Mouse (Mus musculus): ENCODE measurements around the gene Bpifb2. TPM values are rescaled to one million over a fixed set of nuclear protein-coding genes. Genes with fewer than 3 reads are reported as not detected.
"Not testable (repeated sequence)": the region's sequence is repeated elsewhere in the genome, so short reads cannot be mapped to it uniquely, and the experiment has no call there.

The Bpifb2 gene
- not detected in 2 replicates for total RNA-seq (2017)

DNA sequence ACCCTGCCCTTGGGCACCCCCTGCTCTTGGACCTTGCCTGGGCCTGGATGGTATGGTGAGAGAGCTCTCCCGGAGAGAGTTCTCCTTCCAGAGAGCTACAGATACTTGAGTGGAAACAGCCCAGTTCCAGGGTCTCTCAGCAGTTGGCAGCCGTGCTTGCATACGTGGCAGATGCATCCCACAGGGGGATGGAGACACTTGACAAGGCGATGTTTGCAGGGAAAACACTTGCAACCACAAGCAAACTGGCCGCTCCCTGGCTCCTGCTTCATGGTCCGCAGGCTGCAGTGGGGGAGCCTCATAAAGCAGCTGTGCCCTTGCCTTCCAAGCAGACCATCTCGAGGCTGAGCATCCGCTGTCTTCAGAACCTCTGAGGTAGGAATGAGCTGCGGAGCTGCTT, at the start of gene Bpifb2:
Gene Bpifb2, plus strand, starts transcription at position 301 of the 400 bp plus-strand sequence.
- no peak for ATAC-seq (replicated peaks in 1 of 2; ENCODE audit: insufficient read depth in 1 of 2, low FRiP score in 2 of 2, low TSS enrichment in 1 of 2, low read depth in 1 of 2, poor library complexity in 2 of 2, severe bottlenecking in 2 of 2)

DNA sequence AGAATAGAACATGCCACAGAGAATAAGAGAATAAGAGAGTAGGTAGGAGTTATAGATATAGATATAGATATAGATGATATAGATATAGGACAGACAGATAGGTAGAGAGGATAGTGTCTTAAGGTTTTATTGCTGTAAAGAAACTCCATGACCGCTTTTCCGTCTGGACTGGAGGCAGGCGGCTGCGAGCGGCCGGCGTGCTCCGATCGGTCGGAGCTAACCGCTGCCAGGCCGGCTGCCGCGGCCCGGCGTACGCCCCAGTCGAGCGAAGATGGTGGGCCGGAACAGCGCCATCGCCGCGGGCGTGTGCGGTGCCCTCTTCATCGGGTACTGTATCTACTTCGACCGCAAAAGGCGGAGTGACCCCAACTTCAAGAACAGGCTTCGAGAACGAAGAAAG, 48.9 kb upstream of the Bpifb2 start:
- ATAC-seq (replicated peaks in 1 of 2; ENCODE audit: insufficient read depth in 1 of 2, low FRiP score in 2 of 2, low TSS enrichment in 1 of 2, low read depth in 1 of 2, poor library complexity in 2 of 2, severe bottlenecking in 2 of 2): not testable (repeated sequence)

DNA sequence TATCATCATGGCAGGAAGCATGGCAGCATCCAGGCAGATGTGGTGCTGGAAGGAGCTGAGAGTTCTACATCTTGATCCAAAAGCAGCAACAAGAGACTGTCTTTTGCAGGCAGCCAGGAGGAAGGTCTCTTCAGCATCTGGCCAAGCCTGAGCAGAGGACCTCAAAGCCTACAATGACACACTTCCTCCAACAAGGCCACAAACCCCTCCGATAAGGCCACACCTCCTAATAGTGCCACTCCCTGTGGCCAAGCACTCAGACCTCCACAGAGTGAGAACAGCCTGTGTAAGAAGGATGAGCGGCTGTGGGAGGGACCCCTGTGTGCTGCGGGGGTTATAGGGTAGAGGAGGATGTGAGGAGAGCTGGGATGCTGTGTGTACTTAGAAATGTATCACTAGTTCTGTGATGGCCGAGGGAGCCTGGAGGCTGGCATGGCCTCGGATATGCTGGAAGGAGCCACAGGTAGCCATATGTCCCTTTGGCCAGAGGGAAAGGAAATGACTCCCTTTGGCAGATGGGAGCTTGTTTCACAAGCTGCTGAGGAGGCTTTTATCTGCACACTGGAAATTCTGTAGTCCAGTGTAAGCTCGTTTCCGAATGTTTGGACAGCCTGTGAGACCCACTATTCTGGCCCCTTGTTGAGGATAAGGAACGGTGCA, 47.5 kb upstream of the Bpifb2 start:
- peak; percentile 37 to 56; a peak in 3 of 4 replicates for ATAC-seq (replicated peaks in 1 of 2; ENCODE audit: insufficient read depth in 1 of 2, low FRiP score in 2 of 2, low TSS enrichment in 1 of 2, low read depth in 1 of 2, poor library complexity in 2 of 2, severe bottlenecking in 2 of 2)

DNA sequence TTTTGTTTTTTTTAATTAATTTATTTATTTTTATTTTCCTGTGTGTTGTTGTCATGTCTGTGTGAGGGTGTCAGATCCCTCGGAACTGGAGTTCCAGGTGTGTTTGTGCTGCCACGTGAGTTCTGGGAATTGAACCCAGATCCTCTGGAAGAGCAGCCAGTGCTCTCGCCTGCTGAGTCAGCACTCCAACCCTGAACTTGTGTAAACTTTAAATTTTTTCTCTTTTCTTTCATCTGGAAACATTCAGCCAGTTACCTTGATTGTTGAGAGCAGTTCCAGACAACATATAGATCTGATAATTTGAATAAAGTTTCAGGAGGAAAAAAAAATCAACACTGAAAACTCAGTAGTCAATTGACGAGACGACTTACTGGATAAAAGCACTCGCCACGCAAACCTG, 46.1 kb upstream of the Bpifb2 start:
- no peak for ATAC-seq (replicated peaks in 1 of 2; ENCODE audit: insufficient read depth in 1 of 2, low FRiP score in 2 of 2, low TSS enrichment in 1 of 2, low read depth in 1 of 2, poor library complexity in 2 of 2, severe bottlenecking in 2 of 2)

DNA sequence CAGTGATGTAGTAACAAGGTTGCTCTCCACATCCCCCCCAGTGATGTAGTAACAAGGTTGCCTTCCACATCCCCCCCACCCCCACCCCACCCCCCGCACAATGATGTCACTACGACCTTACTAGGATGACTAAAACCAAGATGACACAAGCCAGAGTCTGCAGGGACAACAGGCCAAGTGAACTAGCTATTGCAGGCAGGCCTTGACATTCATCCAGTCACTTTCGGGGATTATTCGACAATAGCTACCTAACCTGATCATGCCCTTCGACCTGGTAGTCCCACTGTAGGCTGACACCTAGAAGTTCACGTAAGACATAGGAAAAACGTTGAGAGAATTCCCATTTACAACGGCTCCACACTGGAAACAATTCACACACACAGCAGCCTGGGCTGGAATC, 41.6 kb upstream of the Bpifb2 start:
- no peak for ATAC-seq (replicated peaks in 1 of 2; ENCODE audit: insufficient read depth in 1 of 2, low FRiP score in 2 of 2, low TSS enrichment in 1 of 2, low read depth in 1 of 2, poor library complexity in 2 of 2, severe bottlenecking in 2 of 2)

DNA sequence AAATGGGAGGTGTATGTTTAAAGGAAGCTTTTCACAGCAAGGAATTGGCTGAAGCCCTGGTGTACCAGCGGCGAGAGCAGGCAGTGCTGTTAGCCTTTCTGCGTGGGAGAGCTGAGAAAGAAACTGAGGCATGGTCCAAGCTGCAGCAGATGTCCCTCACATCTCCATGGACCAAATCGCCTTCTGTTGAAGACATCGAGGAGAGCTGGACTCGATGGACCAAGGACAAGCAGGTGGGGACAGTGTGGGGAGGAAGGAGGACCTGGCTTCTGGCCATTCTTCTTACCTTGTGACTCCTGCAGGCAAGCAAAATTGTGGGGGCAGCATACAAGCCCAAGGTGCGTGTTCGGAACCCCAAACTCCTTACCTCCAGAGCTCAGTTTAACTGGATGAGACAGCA, 32.0 kb upstream of the Bpifb2 start:
- no peak for ATAC-seq (replicated peaks in 1 of 2; ENCODE audit: insufficient read depth in 1 of 2, low FRiP score in 2 of 2, low TSS enrichment in 1 of 2, low read depth in 1 of 2, poor library complexity in 2 of 2, severe bottlenecking in 2 of 2)

DNA sequence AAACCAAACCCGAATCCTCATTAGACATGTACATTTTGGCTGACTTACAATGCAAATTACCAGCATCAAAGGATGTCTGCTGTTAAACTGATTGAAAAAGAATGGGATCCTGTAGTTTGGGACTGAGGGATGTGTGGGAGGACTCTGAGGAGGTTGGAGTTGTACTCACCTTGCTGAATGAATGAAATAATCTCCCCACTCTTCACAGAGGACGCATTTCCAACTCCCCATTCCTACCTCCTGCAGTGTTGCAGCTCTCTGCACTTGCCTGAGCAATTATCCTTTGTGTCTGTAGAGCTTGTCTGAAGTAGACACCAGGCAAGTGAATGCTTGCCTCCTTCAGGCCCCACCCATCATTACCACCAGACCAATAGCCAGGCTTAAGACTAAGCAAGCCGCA, 26.5 kb upstream of the Bpifb2 start:
- no peak for ATAC-seq (replicated peaks in 1 of 2; ENCODE audit: insufficient read depth in 1 of 2, low FRiP score in 2 of 2, low TSS enrichment in 1 of 2, low read depth in 1 of 2, poor library complexity in 2 of 2, severe bottlenecking in 2 of 2)

DNA sequence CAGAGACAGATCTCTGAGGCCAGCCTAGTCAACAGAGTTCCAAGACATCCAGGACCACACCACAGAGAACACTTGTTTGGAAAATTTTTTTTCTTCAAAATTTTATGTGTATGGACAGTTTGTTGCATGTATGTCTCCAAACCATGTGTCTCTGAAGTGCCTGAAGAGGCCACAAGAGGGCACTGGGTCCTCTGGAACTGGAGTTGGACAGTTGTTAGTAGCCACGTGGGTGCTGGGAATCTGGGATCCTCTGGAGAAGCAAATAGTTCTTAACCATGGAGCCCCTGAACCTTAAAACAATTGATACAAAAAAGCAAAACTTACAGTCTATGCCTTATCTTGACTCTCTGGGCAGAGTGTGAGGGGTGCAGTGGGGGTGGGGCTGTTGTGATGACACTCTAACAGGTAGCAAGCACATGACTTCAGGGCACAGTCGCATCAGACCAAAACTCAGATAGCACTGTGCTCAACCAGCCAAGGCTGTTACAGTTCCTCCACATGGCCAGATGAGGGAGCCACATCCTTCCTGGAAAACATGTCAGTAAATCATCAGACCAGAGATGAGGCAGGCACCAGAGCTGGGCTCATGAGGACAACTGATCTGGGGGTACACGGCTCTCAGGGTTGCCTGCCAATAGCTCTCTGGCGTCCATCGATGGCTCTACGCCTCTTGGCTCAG, 24.4 kb upstream of the Bpifb2 start:
- peak in 1 of 2 experiments; percentile 65; a peak in 3 of 4 replicates for ATAC-seq (replicated peaks in 1 of 2; ENCODE audit: insufficient read depth in 1 of 2, low FRiP score in 2 of 2, low TSS enrichment in 1 of 2, low read depth in 1 of 2, poor library complexity in 2 of 2, severe bottlenecking in 2 of 2)

DNA sequence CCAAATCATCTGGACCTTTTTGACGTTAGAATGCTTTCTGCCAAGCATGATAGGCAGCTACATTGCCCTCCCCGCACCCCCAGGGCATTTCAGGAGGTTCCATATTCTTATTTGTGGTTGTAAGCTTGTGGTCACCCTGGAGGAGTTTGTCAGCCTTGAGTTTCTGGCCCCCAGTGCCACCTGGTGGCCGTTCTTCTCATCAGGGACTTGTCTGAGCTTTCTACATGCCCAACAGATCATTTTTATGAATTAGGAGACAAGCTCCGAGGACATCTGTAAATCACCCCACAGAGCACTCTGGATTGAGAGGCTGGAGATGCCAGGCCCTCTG, 23.9 kb upstream of the Bpifb2 start:
- peak; percentile 74 to 83 for ATAC-seq (replicated peaks in 1 of 2; ENCODE audit: insufficient read depth in 1 of 2, low FRiP score in 2 of 2, low TSS enrichment in 1 of 2, low read depth in 1 of 2, poor library complexity in 2 of 2, severe bottlenecking in 2 of 2)

DNA sequence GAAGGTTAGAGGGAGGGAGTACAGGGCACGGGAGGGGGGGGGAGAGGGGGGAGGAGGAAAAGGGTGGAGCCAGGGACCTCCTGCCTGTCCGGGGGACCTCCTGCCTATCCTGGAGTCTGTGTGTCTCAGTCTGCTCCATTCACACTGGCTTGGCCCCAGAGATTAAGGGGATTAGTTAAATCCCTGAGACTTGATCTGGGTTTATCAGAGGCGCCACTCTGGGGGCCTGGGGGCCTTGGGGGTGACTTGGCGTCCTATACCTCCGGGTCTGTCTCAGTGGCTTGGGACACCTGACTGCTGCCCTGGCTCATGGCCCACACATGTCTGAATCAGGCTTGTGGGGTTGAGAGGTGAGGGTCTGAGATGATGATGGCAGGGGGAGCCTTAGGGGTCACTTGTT, 21.3 kb upstream of the Bpifb2 start:
- ATAC-seq (replicated peaks in 1 of 2; ENCODE audit: insufficient read depth in 1 of 2, low FRiP score in 2 of 2, low TSS enrichment in 1 of 2, low read depth in 1 of 2, poor library complexity in 2 of 2, severe bottlenecking in 2 of 2): no peak

DNA sequence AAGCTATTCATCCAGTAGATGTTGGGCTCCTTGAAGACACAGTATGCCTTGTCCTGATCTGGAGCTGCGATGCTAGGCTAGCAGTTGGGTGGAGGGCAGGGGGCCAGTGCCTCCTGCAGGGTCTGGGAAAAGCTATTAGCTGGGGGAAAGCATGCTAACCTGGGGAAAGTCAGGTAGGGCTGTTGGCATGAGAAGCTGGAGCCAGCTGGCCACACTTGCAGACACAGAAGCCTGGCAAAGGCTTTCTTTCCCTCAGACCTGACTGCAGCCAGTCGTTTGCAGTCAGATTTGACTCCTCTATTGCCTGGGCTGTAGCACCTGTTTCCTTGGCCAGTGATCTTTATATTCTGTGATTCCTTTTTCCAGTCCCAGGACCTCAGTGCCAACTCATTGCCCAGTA, 15.3 kb upstream of the Bpifb2 start:
- no peak for ATAC-seq (replicated peaks in 1 of 2; ENCODE audit: insufficient read depth in 1 of 2, low FRiP score in 2 of 2, low TSS enrichment in 1 of 2, low read depth in 1 of 2, poor library complexity in 2 of 2, severe bottlenecking in 2 of 2)

DNA sequence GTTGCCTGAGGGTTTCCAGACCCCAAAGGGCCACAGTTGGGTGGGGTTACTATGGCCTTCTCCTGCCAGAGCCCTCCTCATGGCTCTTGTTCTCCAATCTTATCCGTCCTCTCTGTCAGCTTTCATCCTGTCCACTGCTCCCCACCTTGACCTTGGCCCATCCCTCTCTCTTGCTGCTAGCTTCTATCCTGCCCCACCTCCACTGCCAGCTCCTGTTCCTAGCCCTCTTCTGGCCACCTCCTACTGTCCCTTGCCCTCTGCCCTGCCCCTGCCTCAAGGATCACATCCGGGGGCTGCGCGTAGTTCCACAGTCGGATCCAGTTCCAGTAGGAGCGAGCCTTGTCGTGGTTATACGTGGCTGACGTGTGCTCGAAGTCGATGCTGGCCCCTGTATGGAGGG, 14.5 kb upstream of the Bpifb2 start:
- no peak for ATAC-seq (replicated peaks in 1 of 2; ENCODE audit: insufficient read depth in 1 of 2, low FRiP score in 2 of 2, low TSS enrichment in 1 of 2, low read depth in 1 of 2, poor library complexity in 2 of 2, severe bottlenecking in 2 of 2)

DNA sequence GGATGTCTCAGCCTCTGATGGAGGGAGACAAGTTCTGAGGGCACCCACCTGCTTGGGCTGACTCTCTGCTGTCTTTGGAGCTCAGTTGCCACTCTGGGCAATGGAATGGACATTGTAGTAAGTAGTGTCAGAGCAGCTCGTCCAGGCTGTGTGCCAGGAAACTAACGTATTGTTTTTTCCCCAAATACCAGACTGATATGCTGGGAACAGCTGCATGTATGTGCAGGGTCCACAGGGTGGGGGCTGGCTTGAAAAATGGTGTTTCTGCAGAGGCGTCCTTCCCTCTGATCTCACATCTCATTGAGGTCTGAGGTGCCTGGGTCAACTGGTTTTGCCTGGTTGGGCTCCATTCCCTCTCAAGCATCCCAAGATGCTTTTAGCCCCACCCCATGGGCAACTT, 14.1 kb upstream of the Bpifb2 start:
- no peak for ATAC-seq (replicated peaks in 1 of 2; ENCODE audit: insufficient read depth in 1 of 2, low FRiP score in 2 of 2, low TSS enrichment in 1 of 2, low read depth in 1 of 2, poor library complexity in 2 of 2, severe bottlenecking in 2 of 2)

DNA sequence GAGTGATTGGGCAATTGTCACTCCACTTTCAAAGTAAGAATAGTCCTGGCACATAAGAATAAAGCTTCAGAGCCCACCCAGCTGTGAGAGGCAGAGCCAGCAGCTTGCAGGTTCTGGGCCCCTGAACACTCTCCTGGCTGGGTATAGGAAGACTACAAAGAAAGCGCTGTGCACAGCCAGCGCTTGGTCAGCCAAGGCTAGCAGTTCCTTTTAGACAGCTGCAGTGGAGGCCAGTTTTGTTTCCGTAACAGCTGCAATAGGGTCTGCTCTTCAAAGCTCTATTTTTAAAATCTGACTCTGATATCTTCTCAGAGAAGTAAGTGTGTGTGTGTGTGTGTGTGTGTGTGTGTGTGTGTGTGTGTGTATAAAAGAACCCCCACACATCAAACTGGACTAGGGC, 12.9 kb upstream of the Bpifb2 start:
- ATAC-seq (replicated peaks in 1 of 2; ENCODE audit: insufficient read depth in 1 of 2, low FRiP score in 2 of 2, low TSS enrichment in 1 of 2, low read depth in 1 of 2, poor library complexity in 2 of 2, severe bottlenecking in 2 of 2): no peak

DNA sequence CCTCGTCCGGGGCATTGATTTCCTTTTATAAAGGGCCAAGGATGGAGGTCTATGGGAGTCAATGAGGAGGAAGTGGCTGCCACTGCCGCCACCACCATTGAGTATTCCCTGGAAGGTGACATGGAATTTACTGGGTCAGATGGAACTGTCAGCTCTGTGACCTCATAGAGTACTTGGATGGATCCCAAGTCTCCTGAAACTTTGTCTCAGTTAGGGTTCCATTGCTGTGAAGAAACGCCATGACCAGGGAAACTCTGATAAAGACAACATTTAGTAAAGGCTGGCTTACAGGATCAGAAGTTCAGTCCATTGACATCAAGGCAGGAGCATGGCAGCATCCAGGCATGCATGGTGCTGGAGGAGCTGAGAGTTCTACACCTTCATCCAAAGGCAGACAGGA, 3.9 kb upstream of the Bpifb2 start, which contains the start of gene Sun5:
Gene Sun5, minus strand, starts transcription at position 101 of the 400 bp plus-strand sequence.
- ATAC-seq (replicated peaks in 1 of 2; ENCODE audit: insufficient read depth in 1 of 2, low FRiP score in 2 of 2, low TSS enrichment in 1 of 2, low read depth in 1 of 2, poor library complexity in 2 of 2, severe bottlenecking in 2 of 2): no peak

DNA sequence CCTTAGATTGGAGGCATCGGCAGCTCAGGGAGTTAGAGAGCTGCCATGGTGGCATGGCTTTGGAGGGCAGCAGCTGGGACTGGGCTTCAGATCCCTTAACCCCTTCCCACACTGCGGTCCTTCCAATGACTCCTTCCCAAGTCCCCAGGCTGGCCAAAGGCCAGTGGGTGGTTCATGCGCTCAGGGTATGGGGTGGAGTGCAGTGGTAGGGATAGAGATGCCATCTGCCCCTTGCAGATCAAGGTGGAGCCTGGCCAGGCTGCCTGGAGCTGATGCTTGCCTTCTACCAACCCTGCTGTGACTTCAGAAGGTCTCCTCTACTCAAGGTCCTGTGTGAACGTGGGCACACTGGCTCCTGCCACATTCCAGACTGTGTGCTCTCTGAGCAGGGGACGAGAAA, 24.3 kb downstream of the Bpifb2 start:
- ATAC-seq (replicated peaks in 1 of 2; ENCODE audit: insufficient read depth in 1 of 2, low FRiP score in 2 of 2, low TSS enrichment in 1 of 2, low read depth in 1 of 2, poor library complexity in 2 of 2, severe bottlenecking in 2 of 2): no peak

DNA sequence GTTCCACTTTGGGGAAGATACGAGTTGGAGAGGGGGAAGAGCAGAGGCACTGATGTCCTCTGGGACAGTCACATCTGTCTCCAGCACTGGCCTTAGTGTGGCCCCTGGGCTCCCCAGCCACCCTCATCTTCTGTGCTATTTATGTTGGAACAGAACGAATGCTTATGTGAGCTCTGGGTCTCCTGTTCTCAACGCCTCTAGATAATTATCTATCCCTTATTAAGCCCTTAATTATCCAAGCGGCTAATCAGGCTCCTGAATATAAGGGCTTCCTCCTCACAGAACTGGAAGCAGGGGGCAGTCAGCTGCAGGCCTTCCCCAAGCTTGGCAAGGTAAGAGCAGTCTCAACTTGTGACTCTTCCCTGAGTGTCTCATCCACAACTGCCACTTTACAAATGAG, 25.2 kb downstream of the Bpifb2 start, which contains the start of gene Bpifb6:
Gene Bpifb6, plus strand, starts transcription at position 301 of the 400 bp plus-strand sequence.
- ATAC-seq (replicated peaks in 1 of 2; ENCODE audit: insufficient read depth in 1 of 2, low FRiP score in 2 of 2, low TSS enrichment in 1 of 2, low read depth in 1 of 2, poor library complexity in 2 of 2, severe bottlenecking in 2 of 2): no peak

DNA sequence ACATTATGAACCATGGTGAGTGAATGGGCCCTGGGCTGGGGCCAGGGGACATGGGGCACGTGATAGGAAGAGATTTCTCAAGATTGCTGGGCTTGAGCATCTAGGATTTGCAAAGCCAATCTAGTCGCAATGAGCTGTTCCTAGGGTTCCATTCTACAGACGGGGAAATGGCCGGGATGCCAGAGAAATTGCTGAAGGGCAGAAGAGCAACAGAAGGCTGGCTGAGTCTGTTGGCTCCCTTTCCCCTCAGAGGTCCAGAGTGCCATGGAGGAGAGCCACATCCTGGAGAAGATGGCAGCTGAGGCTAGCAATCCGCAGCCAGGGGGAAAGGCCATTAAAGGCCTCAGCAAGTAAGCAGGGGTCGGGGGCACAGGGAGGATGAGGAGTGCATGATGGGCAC, 27.9 kb downstream of the Bpifb2 start:
- no peak for ATAC-seq (replicated peaks in 1 of 2; ENCODE audit: insufficient read depth in 1 of 2, low FRiP score in 2 of 2, low TSS enrichment in 1 of 2, low read depth in 1 of 2, poor library complexity in 2 of 2, severe bottlenecking in 2 of 2)

DNA sequence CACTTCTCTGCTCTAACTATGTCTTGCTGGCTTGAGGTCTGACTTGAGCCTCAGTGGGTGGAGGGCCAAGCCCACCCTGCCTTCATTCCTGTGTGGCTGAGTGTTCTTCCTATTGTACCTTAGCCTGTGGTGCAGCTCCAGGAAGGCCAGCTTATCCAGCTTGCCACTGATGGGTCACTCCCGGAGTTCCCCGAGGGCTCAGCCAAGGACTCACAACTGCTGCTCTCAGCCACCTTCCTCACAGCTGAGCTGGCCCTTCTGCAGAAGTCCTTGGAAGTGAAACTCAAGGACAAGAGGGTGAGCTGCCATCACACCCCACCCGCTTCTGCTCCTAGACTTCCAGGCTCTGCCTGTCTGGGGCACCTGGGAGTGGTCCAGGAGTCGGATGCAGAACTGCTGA, 31.8 kb downstream of the Bpifb2 start:
- no peak for ATAC-seq (replicated peaks in 1 of 2; ENCODE audit: insufficient read depth in 1 of 2, low FRiP score in 2 of 2, low TSS enrichment in 1 of 2, low read depth in 1 of 2, poor library complexity in 2 of 2, severe bottlenecking in 2 of 2)
